Mouse (Mus musculus) thymus, adult 2 months (tissue): ENCODE results near the gene Syt1.

Experiments
- CTCF ChIP-seq: fragments of 200-500 bp; IDR thresholded peaks from 2 replicates; pipeline ENCODE4 v1.5.1; 2012; ENCODE audit warnings: mild to moderate bottlenecking, control low read depth, low read length, moderate library complexity, borderline replicate concordance; ENCODE audit not compliant: control insufficient read depth, poor library complexity, insufficient read depth; ENCODE audit errors: extremely low read depth
- POLR2A ChIP-seq: fragments of 200-500 bp; IDR thresholded peaks from 2 replicates; pipeline ENCODE4 v1.6.1; 2012; ENCODE audit warnings: mild to moderate bottlenecking, low read length, control low read depth, moderate library complexity; ENCODE audit not compliant: control insufficient read depth, poor library complexity, insufficient read depth; ENCODE audit errors: extremely low read depth

DNA sequence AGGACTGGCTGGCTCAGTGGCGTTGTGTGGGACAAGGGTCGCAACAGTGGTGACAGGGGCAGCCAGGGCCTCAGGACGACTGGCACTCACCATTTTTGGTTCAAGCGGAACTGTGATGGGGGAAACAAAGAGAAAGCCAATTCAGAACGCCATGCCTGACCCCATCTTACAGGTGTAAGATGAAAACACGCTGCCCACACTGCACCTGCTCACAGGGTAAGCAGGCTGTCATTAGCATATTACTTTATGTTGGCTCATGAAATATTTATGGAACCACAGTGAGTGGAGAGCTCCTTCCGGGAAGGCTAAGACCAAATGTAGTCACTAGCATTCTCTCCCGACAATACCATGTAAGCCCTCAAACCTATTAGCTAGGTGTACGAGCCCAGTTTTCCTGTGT is 319.8 kb downstream of the Syt1 start:
- TF ChIP-seq CTCF (no peak), POLR2A (no peak)
